Mouse (Mus musculus) lung, postnatal 14 days (tissue): Measurements from ENCODE around the gene Rngtt.
"Not testable (repeated sequence)": the region's sequence is repeated elsewhere in the genome, so short reads cannot be mapped to it uniquely, and the experiment has no call there.

ENCODE experiments used
- DNase-seq: peaks from one replicate; pipeline ENCODE4 v3.0.0; 2021

The Rngtt gene

DNA sequence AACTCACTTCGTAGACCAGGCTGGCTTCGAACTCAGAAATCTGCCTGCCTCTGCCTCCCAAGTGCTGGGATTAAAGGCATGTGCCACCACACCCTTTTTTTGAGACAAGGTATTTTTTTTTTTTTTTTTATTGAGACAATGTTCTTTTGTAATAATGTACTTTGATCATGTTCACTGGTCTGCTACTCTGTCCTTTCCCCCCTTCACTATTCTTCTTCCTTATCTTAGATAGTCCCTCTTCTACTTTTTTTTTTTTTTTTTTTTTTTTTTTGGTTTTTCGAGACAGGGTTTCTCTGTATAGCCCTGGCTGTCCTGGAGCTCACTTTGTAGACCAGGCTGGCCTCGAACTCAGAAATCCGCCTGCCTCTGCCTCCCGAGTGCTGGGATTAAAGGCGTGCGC lies 4.0 kb downstream of the Rngtt start:
- DNase-seq, result not testable (repeated sequence)

DNA sequence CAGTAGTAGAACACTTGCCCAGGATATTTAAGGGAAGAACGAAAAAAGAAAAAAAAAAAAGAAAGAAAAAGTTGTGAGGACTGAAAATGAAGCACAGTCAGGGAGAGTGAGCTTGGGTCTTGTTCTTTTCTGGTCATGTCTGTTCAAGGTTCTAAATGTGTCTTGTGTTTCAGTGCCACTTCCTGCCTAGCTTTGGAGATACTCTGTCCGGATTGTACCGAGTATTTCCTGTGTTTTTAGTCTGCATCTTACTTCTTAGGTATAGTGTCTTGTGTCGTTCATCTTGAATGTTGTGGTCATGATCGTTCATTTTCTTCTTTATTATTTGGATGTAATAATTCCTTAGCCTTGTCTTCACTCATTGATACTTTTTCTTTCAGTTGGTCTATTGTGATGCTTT lies 5.7 kb downstream of the Rngtt start:
- no peak for DNase-seq

DNA sequence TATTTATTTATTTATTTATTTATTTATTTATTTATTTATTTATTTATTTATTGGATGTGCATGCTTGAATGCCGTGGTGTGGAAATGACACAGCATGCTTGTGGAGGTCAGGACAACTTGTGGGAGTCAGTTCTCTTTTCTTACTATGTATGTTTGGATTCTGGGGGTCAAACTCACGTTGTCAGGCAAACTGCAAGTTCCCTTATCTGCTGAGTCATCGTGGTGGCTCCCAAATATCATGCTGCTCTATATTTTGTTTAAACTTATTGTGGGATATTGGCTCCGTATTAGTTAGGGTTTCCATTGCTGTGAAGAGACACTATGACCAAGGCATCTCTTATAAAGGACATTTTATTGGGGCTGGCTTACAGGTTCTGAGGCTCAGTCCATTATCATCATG lies 21.0 kb downstream of the Rngtt start:
- no peak for DNase-seq

DNA sequence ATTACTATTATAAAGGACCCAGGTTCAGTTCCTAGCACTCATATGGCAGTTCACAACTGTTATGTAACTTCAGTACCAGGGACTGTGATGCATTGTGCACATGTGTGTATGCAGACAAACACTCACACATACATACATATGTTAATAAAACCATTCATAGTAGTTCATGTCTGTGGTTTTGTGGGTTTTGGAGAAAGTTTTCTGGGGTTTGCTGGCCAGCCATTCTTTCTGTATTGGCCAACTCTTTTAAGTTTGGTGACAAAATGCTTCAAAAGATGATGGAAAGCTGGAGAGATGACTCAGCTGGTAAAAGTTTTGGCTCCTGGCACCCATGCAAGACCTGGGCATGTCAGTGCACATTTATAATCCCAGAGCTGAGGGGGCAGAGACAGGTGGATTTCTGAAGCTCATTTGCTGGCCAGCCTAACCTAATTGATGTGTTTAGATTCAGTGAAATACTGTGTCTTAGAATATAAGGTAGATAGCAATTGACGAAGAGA lies 22.9 kb downstream of the Rngtt start:
- DNase-seq, result no peak

DNA sequence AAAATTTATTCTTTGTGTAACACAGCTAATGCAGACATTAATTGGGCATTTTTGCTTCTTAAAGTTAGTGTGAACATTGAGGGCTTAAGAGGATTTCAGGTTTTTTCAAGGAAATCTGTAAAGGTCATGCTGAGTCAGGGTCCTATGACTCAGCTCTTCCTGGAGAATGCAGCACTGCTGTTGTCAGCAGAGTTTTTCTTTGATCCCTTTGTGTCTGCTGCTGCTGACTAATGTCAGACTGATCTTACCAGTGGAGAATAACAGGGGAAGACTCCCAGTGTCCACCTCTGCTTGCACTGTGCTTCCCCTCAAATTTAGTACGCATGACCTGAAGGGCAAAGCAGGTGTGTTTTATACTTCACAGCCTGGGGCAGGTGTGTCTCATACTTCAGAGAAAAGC lies 27.9 kb downstream of the Rngtt start:
- no peak for DNase-seq

DNA sequence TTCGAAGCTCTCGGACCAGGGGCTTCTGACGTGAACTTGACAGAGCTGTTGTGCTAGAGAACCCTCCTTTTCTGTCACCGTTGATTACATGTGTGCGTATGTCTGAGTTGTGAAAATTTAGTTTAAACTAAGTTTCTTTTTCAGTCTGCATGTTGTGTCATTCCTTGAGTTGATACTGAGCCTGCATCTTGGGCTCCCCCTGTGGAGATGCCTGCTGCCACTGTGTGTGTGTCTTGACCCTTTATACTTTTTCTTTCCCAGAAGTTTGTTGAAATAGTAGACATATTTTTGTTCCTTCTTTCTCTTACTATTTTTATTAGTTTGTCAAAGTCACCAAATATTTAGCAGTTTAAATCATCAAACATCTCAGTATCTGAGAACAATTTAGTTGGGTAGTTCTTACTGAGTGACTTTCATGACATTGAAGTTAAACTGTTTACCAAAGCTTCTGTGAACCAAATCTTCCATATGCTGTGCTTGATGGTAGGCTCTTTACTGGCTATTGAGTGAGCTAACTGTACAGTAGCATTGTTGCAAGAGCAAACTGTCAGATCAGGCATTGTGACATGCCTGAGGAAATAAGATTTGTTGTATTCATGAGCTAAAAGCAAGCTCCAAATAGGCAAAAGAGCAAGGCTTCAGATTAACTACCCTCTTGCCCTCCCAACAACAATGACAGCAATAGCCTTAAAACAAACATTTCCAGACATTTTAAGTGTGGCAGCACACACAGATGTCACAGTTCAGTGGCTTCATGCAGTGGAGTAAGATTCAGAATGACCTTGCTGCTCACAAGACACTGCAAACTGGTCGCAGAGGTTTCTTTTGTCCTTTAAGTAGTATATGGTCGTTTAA lies 33.0 kb downstream of the Rngtt start:
- no peak for DNase-seq

DNA sequence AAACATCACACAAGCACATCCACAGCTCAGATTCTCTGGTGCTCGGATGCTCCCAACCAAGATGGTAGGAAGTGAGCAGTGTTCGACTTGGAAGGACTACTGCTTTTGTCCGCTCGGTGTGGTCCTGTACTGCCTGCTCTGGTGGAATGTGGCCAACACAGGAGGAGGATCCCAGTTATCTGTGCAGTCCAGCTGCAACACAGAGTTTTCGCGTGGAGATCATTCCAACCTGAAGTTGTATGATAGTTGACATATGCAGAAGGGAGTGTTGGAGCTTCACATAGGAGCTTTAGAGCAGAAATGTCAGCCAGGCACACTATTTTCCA lies 33.6 kb downstream of the Rngtt start:
- DNase-seq, result no peak

DNA sequence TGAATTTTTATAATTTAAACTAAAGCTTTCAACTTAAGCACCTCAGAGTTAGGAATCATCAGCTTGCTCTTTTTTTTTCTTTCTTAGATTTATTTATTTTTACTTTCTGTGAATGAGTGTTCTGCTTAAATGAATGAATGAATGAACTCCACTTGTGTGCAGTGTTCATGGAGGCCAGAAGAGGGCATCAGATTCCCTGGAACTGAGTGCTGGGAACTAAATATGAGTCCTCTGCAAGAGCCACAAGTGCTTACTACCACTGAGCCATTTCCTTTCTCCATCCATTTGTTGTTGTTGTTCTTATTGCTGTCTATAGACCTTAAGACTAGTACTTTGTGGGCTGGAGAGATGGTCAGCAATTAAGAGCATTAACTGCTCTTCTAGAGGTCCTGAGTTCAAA lies 53.3 kb downstream of the Rngtt start:
- no peak for DNase-seq

DNA sequence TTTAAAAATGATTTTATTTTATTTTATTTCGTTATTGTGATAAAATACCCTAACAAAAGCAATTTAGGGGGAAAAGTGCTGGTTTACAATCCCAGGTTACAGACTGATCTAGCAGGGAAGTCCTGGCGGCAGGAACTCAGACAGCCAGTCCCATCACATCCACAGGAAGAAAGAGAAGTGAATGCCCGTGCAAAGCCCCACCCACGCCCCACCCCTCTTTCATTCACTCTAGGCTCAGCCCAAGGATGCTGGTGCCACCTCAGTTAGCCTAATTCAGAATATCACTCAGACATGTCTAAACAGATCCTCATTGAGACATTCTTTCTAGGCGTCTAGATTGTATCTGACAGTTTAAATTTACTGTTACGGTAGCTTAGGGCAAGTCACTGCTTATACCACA lies 64.8 kb downstream of the Rngtt start:
- DNase-seq, result no peak

DNA sequence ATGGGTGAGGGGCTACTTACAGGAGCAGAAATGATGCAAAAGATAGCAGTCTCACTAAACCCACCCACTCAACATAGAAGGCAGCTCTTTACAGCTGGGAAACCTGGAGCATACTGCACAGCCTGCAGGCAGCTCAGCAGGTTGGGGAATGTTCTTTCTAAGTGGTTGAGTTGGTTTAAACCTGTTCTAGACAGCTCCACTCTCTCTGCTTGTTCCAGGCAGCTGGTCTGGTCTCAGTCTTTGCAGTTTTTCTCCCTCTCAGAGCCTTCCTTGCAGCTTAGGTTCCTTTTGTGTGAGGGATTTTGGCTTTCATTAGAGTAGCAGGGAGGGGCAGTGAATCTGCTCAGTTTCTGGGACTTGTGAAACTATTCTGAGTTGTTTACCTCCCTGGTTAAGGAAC lies 67.5 kb downstream of the Rngtt start:
- no peak for DNase-seq

DNA sequence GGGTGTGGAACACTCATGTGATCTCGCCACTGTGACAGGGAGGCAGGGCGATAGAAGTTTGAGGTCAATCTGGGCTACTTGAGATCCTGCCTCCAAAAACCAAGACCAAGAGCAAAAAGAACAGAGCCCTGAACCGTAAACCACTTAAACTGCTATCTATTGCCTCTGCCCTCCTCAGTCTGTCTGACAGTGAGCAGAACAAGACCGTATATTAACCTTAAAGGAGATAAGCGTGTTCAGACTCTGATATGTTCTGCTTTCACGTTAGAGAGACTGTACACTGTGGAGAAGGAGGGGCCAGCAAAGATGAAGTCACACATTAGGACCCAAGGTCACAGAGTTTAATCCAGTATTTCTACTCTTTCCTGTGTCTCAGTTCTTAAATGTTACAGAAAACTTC lies 68.8 kb downstream of the Rngtt start:
- DNase-seq, result no peak

DNA sequence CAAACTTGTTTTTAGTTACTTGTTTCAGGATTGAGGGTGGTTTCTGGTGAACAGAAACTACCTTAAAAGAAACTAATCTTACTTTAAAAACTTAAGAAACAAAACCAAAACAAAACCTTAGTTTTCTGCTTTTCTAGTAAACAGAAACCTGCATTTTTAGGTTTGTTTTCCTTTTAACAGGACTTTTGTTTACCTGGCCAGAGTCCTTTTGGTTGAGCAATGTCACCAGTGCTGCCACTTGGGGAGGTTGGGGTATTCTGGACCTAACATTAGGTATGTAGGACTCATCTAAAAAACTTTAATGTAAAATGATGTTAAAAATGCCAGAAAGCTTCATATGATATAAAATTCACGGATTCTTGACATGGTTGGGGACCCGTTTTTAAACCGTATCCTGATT lies 78.8 kb downstream of the Rngtt start:
- no peak for DNase-seq

DNA sequence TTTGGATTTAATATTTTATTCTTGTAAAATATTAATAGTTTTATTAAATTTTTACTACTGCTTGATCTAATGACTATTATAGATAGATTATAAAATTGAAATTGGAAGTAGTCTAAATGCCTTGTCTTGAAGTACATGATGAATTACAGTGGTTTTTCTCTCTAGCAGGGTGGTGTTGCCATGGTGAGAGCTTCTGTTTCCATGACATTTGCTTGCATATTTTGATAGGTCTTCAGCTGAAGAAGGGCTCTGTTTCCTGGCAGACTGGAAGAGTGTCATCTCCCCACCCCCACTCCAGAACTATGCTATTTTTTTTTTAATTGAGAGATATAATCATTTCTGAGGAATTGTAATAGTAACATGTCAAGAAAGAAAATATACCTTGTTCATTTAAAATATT lies 80.5 kb downstream of the Rngtt start:
- no peak for DNase-seq

DNA sequence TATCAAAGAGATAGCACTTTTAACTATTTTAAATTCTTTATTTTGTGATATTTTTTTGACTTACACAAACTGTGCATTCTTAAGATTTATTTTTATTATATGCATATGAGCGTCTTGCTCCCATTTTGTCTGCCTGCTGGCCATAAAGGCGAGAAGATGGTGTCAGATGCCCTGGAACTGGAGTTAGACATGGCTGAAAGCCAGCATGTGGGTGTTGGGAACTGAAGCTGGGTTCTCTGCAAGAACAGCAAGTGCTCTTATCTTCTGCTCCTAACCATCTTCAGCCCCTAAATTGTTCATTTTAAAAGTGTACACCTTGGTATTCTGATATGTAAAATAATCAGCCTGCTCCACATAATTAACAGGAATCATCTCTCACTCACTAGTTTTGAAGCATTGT lies 83.3 kb downstream of the Rngtt start:
- DNase-seq, result no peak

DNA sequence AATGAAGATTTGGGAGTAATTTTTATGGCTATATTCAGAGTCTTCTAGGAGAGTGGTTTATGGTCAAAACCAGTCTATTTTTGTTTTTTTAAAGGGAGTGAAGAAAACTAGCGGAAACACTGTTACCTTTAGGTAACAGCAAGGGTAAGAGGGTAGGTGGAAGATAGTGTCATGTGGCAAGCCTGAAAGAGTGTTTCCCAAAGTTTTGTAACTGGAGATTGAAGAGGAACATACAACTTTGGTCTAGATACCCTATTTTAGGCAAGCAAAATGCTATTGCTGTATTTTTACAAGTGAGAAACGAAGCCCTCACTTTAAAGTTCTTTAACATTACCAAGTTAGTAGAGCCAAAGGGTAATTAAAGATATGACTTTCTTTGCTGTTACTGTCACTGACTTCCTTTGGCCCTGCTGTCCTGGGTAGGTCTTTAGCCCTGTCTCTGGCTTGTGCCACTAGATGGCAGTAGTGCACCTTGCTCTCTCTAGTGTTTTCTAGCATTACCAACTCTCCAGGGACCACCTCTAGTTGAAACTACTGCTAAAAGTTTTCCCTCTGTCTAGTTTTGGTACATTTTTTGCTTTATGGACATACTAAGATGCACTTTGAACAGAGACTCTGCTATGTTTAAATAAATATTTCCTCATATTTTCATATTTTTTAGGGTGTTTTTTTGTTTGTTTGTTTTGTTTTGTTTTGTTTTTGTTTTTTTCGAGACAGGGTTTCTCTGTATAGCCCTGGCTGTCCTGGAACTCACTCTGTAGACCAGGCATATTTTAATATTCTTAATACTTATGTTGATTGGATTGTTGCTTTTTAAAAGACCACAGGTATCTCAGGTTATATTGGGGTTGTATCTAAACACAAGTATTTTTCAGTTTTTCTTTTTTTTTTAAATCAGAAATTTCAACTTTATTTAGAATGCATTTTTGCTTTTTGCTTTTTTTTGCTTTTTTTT lies 86.4 kb downstream of the Rngtt start:
- DNase-seq, result peak; percentile 91

DNA sequence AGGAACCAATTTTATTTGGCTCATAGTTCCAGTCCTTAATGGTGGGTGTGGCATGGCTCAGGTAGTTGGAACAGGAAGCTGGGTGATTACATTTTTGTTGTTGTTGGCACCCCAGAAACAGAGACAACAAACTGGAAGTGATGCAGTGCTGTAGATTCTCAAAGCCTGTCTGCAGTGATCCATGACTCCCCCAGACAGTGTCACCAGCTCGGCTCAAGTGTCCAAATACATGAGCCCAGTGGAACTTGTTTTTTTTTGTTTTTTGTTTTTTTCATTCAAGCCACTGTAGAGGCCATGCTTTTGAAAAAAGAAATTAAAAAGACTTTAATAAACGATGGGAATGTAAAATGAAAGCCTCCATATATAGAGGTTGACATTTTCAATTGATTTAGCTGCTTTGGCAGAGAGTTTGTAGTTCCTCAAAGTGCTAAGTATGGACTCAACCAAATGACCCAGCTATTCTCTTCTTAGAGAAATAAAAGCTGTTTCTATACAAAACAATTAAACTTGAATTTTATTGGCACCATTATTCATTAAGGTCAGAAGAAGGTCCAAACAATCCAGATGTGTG lies 95.7 kb downstream of the Rngtt start:
- no peak for DNase-seq

DNA sequence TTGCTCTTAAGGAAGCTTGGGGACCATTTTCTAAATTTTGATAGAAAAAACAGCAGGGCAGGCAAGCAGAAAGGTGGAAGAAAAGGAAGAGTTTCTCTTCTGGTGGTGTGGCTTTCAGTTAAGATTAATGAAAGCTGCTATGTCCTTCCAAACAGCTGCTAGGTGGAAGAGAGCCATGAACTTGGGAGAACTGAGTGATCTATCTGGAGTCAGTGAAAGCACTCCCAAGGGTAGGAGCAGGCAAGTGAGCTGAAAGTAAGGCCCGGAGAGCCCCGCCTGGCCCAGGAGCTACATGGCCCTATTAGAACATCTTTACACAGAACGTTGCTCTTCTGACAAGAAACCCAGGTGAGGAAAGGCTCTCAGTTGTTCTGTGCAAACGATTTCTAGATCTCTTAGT lies 103.7 kb downstream of the Rngtt start:
- peak; percentile 2 for DNase-seq

DNA sequence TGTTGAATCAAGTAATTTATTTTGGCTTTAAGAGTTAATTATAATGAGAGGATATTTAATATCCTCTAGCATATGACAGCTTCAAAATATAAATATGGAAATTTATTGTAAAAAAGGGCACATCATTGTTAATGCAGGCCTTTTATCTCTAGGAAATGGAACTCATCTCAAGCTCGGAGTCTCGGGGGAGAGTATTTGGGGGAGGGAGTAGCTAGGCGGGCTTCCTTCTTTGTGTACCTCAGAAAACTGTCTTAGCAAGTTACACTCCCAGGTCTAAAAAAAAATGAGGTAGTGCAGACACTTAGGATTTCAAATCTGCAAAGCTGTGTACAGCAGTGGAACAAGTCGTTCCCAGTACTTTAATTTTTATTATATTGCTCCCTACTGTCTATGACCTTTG lies 104.7 kb downstream of the Rngtt start:
- no peak for DNase-seq

DNA sequence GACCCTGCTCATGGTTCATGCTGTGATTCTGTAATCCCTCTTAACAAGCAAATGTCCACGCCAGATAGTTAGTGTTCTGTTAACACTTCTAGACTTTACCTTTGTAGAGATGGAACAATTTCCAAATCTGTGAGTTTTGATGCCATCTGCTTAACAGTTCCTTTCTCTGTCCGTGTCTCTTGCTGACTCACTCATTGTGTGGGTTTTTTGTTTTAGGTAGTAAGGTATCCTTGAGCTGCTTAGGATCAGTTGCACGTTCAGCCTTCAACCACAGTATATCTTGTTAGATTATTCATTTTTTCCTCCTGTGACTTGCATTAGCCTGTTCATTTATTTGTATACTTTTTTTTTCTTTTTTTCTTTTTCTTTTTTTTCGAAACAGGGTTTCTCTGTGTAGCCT lies 107.3 kb downstream of the Rngtt start:
- no peak for DNase-seq

DNA sequence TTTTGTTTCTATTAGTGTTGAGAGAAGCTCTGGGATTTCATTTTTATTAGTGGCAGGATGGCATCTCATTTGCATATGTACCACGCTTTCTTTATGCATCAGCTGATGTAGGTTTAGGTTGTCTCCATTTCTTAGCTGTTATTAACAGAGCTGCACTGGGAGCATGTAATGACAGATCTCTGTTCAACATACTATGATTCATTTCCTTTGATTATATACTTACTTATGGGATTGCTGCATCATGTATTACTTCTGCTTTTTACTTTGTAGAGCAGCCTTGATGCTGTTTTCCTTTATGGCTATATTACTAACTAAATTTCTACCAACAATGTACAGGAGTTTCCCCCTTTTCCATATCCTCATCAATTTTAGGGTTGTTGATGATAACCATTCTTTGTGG lies 109.5 kb downstream of the Rngtt start:
- no peak for DNase-seq

DNA sequence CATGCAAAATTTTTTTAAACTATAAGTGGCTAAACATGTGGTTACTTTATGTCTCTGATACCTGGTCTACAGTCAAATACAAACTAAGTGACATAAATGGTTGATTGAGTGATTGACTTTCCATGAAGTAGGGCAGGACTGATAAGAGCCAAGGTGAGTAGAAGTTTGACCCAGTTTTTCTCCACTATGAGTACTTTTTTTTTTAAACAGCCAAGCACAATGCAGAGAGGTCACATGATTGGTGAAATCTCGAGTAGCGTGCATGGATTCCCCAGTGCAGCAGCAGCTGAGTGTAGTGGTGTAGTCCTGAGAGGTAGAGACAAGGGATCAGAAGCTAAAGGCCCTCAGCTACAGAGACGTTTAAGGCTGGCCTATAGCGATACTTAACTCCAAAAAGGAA lies 118.7 kb downstream of the Rngtt start:
- no peak for DNase-seq

DNA sequence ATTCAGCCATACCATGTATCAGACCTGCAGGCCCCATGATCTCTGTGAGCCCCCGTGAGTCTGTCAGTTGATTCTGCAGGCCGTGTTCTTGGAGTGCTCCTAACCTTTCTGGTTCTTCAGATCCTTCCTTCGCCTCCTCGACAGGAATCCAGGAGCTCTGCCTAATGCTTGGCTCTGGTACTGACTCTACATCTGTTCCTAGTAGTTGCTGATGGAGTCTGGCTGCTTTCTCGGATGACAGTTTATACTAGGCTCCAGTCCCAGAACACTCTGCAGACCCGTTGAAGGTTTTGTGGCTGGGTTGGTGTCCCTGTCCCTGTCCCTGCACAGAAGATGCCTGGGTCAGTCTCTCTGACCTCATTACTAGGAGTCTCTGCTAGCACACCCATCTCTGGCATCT lies 131.8 kb downstream of the Rngtt start:
- DNase-seq, result peak; percentile 3

DNA sequence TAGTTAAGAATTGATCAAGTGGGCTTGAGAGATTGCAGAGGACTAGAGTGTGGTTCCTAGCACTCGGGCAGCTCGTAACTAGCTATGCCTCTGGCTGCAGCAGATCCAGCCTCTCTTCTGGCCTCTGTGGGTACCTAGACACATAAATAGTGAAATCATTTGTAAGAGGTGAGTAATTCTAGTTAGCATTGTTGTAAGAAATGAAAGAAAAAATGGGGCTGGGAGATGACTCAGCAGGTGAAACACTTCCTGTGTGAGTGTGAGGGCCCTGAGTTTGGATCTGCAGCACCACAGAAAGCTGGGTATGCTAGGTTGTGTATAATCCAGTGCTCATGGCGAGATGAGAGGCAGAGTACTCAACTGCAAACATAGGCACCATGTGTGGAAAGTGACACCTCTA lies 136.2 kb downstream of the Rngtt start:
- DNase-seq, result no peak

DNA sequence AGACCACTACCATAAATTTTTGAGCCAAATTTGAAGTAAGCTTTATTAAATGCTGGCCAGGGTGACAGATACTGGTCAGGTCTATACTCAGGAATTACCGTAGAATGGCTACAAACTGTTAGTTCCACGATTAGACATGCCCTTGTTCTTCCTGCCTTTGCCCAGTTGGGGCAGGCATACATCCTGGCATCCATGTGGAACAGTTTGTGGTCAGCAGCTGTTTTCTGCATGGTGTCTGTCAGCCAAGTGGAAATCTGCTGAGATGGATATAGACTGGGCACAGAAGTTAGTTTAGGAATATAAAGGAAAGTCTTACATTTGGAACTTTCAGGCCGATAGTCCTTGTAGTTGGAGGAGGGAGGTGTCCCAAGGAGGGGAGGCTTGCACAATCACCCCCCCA lies 136.8 kb downstream of the Rngtt start:
- DNase-seq, result no peak
